Mouse (Mus musculus): ENCODE measurements around the gene Cdkn2aipnl. TPM values are rescaled to one million over a fixed set of nuclear protein-coding genes. Genes with fewer than 3 reads are reported as not detected.

The Cdkn2aipnl gene
- polyA plus RNA-seq, 1 experiment from 2014 or later: 129 TPM

GRCm38 (mm10) chr11:51942602-51943499, 24.6 kb upstream of the Cdkn2aipnl start:
- Histone ChIP-seq H3K36me3 (ENCODE audit: control insufficient read depth, insufficient read depth, low read length) (no peaks in the 10 kb centered on the region), H3K9me3 (ENCODE audit: control insufficient read depth, low read length) (no peaks in the 10 kb centered on the region), H3K4me3 (ENCODE audit: low read depth, low read length) (no peak overlapping the region), H3K4me2 (ENCODE audit: low read depth, severe bottlenecking) (no peak overlapping the region), H3K9ac (ENCODE audit: low read length) (no peak overlapping the region), H3K27ac (replicated peaks; ENCODE audit: low read depth, low read length) (no peak overlapping the region), H3K27me3 (ENCODE audit: control insufficient read depth, insufficient read depth, low read length) (no peaks in the 10 kb centered on the region), H3K4me1 (ENCODE audit: control insufficient read depth, insufficient read depth, low read length) (peaks cover 5% of the 10 kb centered on the region; the same call in 1 of the 2 replicates)
- ATAC-seq (ENCODE audit: insufficient number of reproducible peaks, low FRiP score, low TSS enrichment, low read depth) (no peak), DNase-seq (ENCODE audit: low spot score) (peak; percentile 29)
- WGBS: 64% methylated on average over 15 of the region's 15 CpGs

GRCm38 (mm10) chr11:51943500-51943841, 24.0 kb upstream of the Cdkn2aipnl start:
- H3K4me1 ChIP-seq (ENCODE audit: control insufficient read depth, insufficient read depth, low read length): peaks cover 5% of the 10 kb centered on the region; the same call in 1 of the 2 replicates
- H3K36me3 ChIP-seq (ENCODE audit: control insufficient read depth, insufficient read depth, low read length): no peaks in the 10 kb centered on the region
- 61% methylated on average over 6 of the region's 6 CpGs for WGBS

GRCm38 (mm10) chr11:51944239-51944638, 23.2 kb upstream of the Cdkn2aipnl start:
- no peaks in the 10 kb centered on the region for H3K9me3 ChIP-seq (ENCODE audit: control insufficient read depth, low read length)
- H3K4me3 ChIP-seq (ENCODE audit: low read depth, low read length): no peak overlapping the region
- H3K9ac ChIP-seq (ENCODE audit: low read length): no peak overlapping the region
- H3K36me3 ChIP-seq (ENCODE audit: control insufficient read depth, insufficient read depth, low read length): no peaks in the 10 kb centered on the region
- H3K27me3 ChIP-seq (ENCODE audit: control insufficient read depth, insufficient read depth, low read length): no peaks in the 10 kb centered on the region
- ATAC-seq (ENCODE audit: insufficient number of reproducible peaks, low FRiP score, low TSS enrichment, low read depth): no peak
- H3K4me1 ChIP-seq (ENCODE audit: control insufficient read depth, insufficient read depth, low read length): peaks cover 5% of the 10 kb centered on the region; the same call in 1 of the 2 replicates
- WGBS: 77% methylated on average over 3 of the region's 3 CpGs
- no peak overlapping the region for H3K4me2 ChIP-seq (ENCODE audit: low read depth, severe bottlenecking)
- H3K27ac ChIP-seq (replicated peaks; ENCODE audit: low read depth, low read length): no peak overlapping the region
- DNase-seq (ENCODE audit: low spot score): no peak

More at GRCm38 (mm10) chr11:51943500-51943841, 24.0 kb upstream of the Cdkn2aipnl start:
- no peak for DNase-seq (ENCODE audit: low spot score)
- Histone ChIP-seq H3K4me2 (ENCODE audit: low read depth, severe bottlenecking) (no peak overlapping the region), H3K27ac (replicated peaks; ENCODE audit: low read depth, low read length) (no peak overlapping the region), H3K4me3 (ENCODE audit: low read depth, low read length) (no peak overlapping the region), H3K9me3 (ENCODE audit: control insufficient read depth, low read length) (no peaks in the 10 kb centered on the region), H3K27me3 (ENCODE audit: control insufficient read depth, insufficient read depth, low read length) (no peaks in the 10 kb centered on the region), H3K9ac (ENCODE audit: low read length) (no peak overlapping the region)
- ATAC-seq (ENCODE audit: insufficient number of reproducible peaks, low FRiP score, low TSS enrichment, low read depth): no peak

- H3K9ac ChIP-seq (ENCODE audit: low read length): no peak overlapping the region
- 20% methylated on average over 8 of the region's 8 CpGs for WGBS
- ATAC-seq (ENCODE audit: insufficient number of reproducible peaks, low FRiP score, low TSS enrichment, low read depth): no peak
Measured at GRCm38 (mm10) chr11:51945548-51945947, 21.9 kb upstream of the Cdkn2aipnl start.

GRCm38 (mm10) chr11:51946144-51946543, 21.3 kb upstream of the Cdkn2aipnl start:
- no peak overlapping the region for H3K4me3 ChIP-seq (ENCODE audit: low read depth, low read length)
- no peak overlapping the region for H3K9ac ChIP-seq (ENCODE audit: low read length)
- no peaks in the 10 kb centered on the region for H3K9me3 ChIP-seq (ENCODE audit: control insufficient read depth, low read length)
- no peaks in the 10 kb centered on the region for H3K27me3 ChIP-seq (ENCODE audit: control insufficient read depth, insufficient read depth, low read length)
- no peak for DNase-seq (ENCODE audit: low spot score)
- H3K4me2 ChIP-seq (ENCODE audit: low read depth, severe bottlenecking): no peak overlapping the region
- peaks cover 5% of the 10 kb centered on the region; the same call in 1 of the 2 replicates for H3K4me1 ChIP-seq (ENCODE audit: control insufficient read depth, insufficient read depth, low read length)
- WGBS: 73% methylated on average over 6 of the region's 6 CpGs
- no peak for ATAC-seq (ENCODE audit: insufficient number of reproducible peaks, low FRiP score, low TSS enrichment, low read depth)
- H3K27ac ChIP-seq (replicated peaks; ENCODE audit: low read depth, low read length): no peak overlapping the region
- no peaks in the 10 kb centered on the region for H3K36me3 ChIP-seq (ENCODE audit: control insufficient read depth, insufficient read depth, low read length)

More at GRCm38 (mm10) chr11:51945548-51945947, 21.9 kb upstream of the Cdkn2aipnl start:
- H3K27ac ChIP-seq (replicated peaks; ENCODE audit: low read depth, low read length): no peak overlapping the region
- no peak for DNase-seq (ENCODE audit: low spot score)
- H3K4me3 ChIP-seq (ENCODE audit: low read depth, low read length): no peak overlapping the region
- peaks cover 5% of the 10 kb centered on the region; the same call in 1 of the 2 replicates for H3K4me1 ChIP-seq (ENCODE audit: control insufficient read depth, insufficient read depth, low read length)
- no peaks in the 10 kb centered on the region for H3K36me3 ChIP-seq (ENCODE audit: control insufficient read depth, insufficient read depth, low read length)
- no peak overlapping the region for H3K4me2 ChIP-seq (ENCODE audit: low read depth, severe bottlenecking)
- H3K9me3 ChIP-seq (ENCODE audit: control insufficient read depth, low read length): no peaks in the 10 kb centered on the region
- no peaks in the 10 kb centered on the region for H3K27me3 ChIP-seq (ENCODE audit: control insufficient read depth, insufficient read depth, low read length)

- H3K27ac ChIP-seq (replicated peaks; ENCODE audit: low read depth, low read length): no peak overlapping the region
- no peak overlapping the region for H3K9ac ChIP-seq (ENCODE audit: low read length)
- no peaks in the 10 kb centered on the region for H3K27me3 ChIP-seq (ENCODE audit: control insufficient read depth, insufficient read depth, low read length)
- no peaks in the 10 kb centered on the region for H3K36me3 ChIP-seq (ENCODE audit: control insufficient read depth, insufficient read depth, low read length)
- ATAC-seq (ENCODE audit: insufficient number of reproducible peaks, low FRiP score, low TSS enrichment, low read depth) (no peak), DNase-seq (ENCODE audit: low spot score) (no peak)
- no peak overlapping the region for H3K4me3 ChIP-seq (ENCODE audit: low read depth, low read length)
- no peak overlapping the region for H3K4me2 ChIP-seq (ENCODE audit: low read depth, severe bottlenecking)
- 82% methylated on average over 9 of the region's 9 CpGs for WGBS
- H3K4me1 ChIP-seq (ENCODE audit: control insufficient read depth, insufficient read depth, low read length): peaks cover 2% of the 10 kb centered on the region; the same call in 1 of the 2 replicates
- H3K9me3 ChIP-seq (ENCODE audit: control insufficient read depth, low read length): no peaks in the 10 kb centered on the region
Measured at GRCm38 (mm10) chr11:51949155-51949840, 18.2 kb upstream of the Cdkn2aipnl start.

- no peaks in the 10 kb centered on the region for H3K36me3 ChIP-seq (ENCODE audit: control insufficient read depth, insufficient read depth, low read length)
- no peak for ATAC-seq (ENCODE audit: insufficient number of reproducible peaks, low FRiP score, low TSS enrichment, low read depth)
Measured at GRCm38 (mm10) chr11:51949919-51950318, 17.5 kb upstream of the Cdkn2aipnl start.

GRCm38 (mm10) chr11:51951861-51952420, 15.5 kb upstream of the Cdkn2aipnl start:
- ATAC-seq (ENCODE audit: insufficient number of reproducible peaks, low FRiP score, low TSS enrichment, low read depth): no peak
- Histone ChIP-seq H3K4me1 (ENCODE audit: control insufficient read depth, insufficient read depth, low read length) (no peaks in the 10 kb centered on the region), H3K9me3 (ENCODE audit: control insufficient read depth, low read length) (no peaks in the 10 kb centered on the region), H3K27me3 (ENCODE audit: control insufficient read depth, insufficient read depth, low read length) (no peaks in the 10 kb centered on the region), H3K27ac (replicated peaks; ENCODE audit: low read depth, low read length) (no peak overlapping the region), H3K36me3 (ENCODE audit: control insufficient read depth, insufficient read depth, low read length) (no peaks in the 10 kb centered on the region), H3K4me2 (ENCODE audit: low read depth, severe bottlenecking) (no peak overlapping the region), H3K9ac (ENCODE audit: low read length) (no peak overlapping the region), H3K4me3 (ENCODE audit: low read depth, low read length) (no peak overlapping the region)
- 47% methylated on average over 5 of the region's 5 CpGs for WGBS
- no peak for DNase-seq (ENCODE audit: low spot score)

More at GRCm38 (mm10) chr11:51949919-51950318, 17.5 kb upstream of the Cdkn2aipnl start:
- 95% methylated on average over 9 of the region's 9 CpGs for WGBS
- Histone ChIP-seq H3K9me3 (ENCODE audit: control insufficient read depth, low read length) (no peaks in the 10 kb centered on the region), H3K4me2 (ENCODE audit: low read depth, severe bottlenecking) (no peak overlapping the region), H3K4me1 (ENCODE audit: control insufficient read depth, insufficient read depth, low read length) (peaks cover 2% of the 10 kb centered on the region; the same call in 1 of the 2 replicates), H3K27me3 (ENCODE audit: control insufficient read depth, insufficient read depth, low read length) (no peaks in the 10 kb centered on the region), H3K9ac (ENCODE audit: low read length) (no peak overlapping the region), H3K27ac (replicated peaks; ENCODE audit: low read depth, low read length) (no peak overlapping the region), H3K4me3 (ENCODE audit: low read depth, low read length) (no peak overlapping the region)
- DNase-seq (ENCODE audit: low spot score): no peak
